Mouse (Mus musculus): ENCODE measurements around the gene Pam. TPM values are rescaled to one million over a fixed set of nuclear protein-coding genes. Genes with fewer than 3 reads are reported as not detected.

Gene Pam
- total and polyA plus RNA-seq, 3 experiments = not detected

DNA sequence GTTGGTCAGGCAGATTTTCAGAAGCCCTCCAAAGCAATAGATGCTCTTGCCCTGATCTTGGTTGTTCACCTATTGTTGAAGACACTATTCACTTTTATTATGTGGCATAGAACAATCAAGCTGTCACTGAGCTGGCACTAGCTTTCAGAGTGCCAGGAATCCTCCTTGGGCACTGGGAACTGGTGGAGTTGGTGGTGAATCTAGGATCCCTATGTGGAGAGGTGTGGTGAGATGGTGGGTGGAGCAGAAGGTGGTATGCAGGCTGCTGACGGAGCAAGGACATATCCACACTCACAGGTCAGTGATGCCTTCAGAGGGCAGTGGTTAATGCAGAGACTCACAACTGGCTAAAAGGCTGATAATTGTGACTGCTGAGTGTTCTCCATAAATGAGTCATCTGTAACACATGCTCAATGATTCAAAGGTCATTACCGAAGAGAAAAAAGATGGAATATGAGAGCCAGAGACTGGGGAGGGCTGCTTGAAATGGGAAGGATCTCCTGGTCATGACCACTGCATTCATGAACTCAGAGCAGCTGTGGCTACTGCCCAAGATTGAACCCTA is 221.9 kb downstream of the Pam start:
- no peak overlapping the region for H3K27ac ChIP-seq (ENCODE audit: control insufficient read depth, low read depth, low read length)
- no peak overlapping the region for H3K9ac ChIP-seq (ENCODE audit: control insufficient read depth, low read depth, low read length, poor library complexity, severe bottlenecking)
- no peak overlapping the region for H3K4me3 ChIP-seq (ENCODE audit: control insufficient read depth in 1 of 2, insufficient read depth in 1 of 2, low read depth in 2 of 2, low read length in 2 of 2)
- H3K36me3 ChIP-seq (ENCODE audit: control insufficient read depth in 1 of 2, insufficient read depth in 2 of 2, low read length in 2 of 2) = no peaks in the 10 kb centered on the region
- DNase-seq (ENCODE audit: low read depth, low spot score) = no peak
- TF ChIP-seq E2F4 (IDR thresholded peaks at IDR 0.05; ENCODE audit: borderline replicate concordance, low read depth, low read length) = no peak
- TF ChIP-seq MAZ (IDR thresholded peaks at IDR 0.05; ENCODE audit: low read depth, low read length) = no peak
- TF ChIP-seq BHLHE40 (IDR thresholded peaks at IDR 0.05; ENCODE audit: borderline replicate concordance, low read depth, low read length) = no peak
- TF ChIP-seq GABPA (IDR thresholded peaks at IDR 0.05; ENCODE audit: low read depth, low read length) = no peak
- no peak for TF ChIP-seq RAD21 (IDR thresholded peaks at IDR 0.05; ENCODE audit: low read depth, low read length)
- TF ChIP-seq POLR2A (IDR thresholded peaks at IDR 0.05; ENCODE audit: control insufficient read depth in 1 of 2, insufficient read depth in 1 of 2, low read depth in 1 of 2, low read length in 2 of 2, poor library complexity in 1 of 2) = no peak
- no peak for TF ChIP-seq RCOR1 (IDR thresholded peaks at IDR 0.05; ENCODE audit: low read depth, low read length)
- TF ChIP-seq ETS1 (IDR thresholded peaks at IDR 0.05; ENCODE audit: low read depth, low read length) = no peak
- no peak for TF ChIP-seq CHD2 (IDR thresholded peaks at IDR 0.05; ENCODE audit: low read length)
- TF ChIP-seq NELFE (IDR thresholded peaks at IDR 0.05; ENCODE audit: low read depth, low read length) = no peak
- TF ChIP-seq TBP (IDR thresholded peaks at IDR 0.05; ENCODE audit: low read depth, low read length) = no peak
- no peak for TF ChIP-seq MYB (IDR thresholded peaks at IDR 0.05; ENCODE audit: low read depth, low read length)
- no peak for TF ChIP-seq ZNF384 (IDR thresholded peaks at IDR 0.05; ENCODE audit: low read depth, low read length)
- TF ChIP-seq SIN3A (IDR thresholded peaks at IDR 0.05; ENCODE audit: low read length) = no peak
- no peak for TF ChIP-seq ZC3H11A (IDR thresholded peaks at IDR 0.05; ENCODE audit: low read depth, low read length)
- TF ChIP-seq ZMIZ1 (IDR thresholded peaks at IDR 0.05; ENCODE audit: low read depth, low read length) = no peak
- no peak for TF ChIP-seq MEF2A (IDR thresholded peaks at IDR 0.05; ENCODE audit: extremely low read depth, insufficient replicate concordance, low read depth, low read length, poor library complexity, severe bottlenecking)
- no peak for TF ChIP-seq USF1 (IDR thresholded peaks at IDR 0.05; ENCODE audit: low read depth, low read length)
- TF ChIP-seq MAFK (IDR thresholded peaks at IDR 0.05; ENCODE audit: borderline replicate concordance, low read depth, low read length) = no peak
- no peaks in the 10 kb centered on the region for H3K79me2 ChIP-seq (ENCODE audit: control insufficient read depth, insufficient read depth, low read length, poor library complexity)
- no peaks in the 10 kb centered on the region for H3K9me3 ChIP-seq (replicated peaks; ENCODE audit: insufficient read depth, low read length)
- no peaks in the 10 kb centered on the region for H3K4me1 ChIP-seq (ENCODE audit: control insufficient read depth in 1 of 2, insufficient read depth in 2 of 2, low read length in 2 of 2)
- H3K27me3 ChIP-seq (ENCODE audit: control insufficient read depth in 1 of 2, insufficient read depth in 2 of 2, low read length in 2 of 2) = no peaks in the 10 kb centered on the region

DNA sequence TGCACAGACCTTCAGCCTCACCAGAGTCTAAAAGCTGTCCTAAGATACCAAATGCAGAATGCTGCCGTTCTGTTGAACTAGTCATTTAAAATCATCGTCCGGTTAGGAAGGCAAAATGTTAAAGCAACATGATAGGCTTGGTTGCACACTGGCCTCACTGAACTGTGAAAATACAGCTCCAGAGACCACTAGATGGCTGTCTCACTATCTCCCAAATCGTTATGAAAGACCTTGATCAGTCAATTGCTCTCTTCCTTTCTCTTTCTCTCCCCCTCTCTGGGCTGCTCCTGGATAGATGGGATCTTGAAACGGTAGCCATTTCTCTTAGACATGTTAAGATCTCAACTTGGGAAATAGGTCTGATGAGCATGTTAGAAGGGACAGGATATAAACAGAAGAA is 223.0 kb downstream of the Pam start:
- H3K9ac ChIP-seq (ENCODE audit: control insufficient read depth, low read depth, low read length, poor library complexity, severe bottlenecking) = no peak overlapping the region
- no peak overlapping the region for H3K27ac ChIP-seq (ENCODE audit: control insufficient read depth, low read depth, low read length)
- H3K4me3 ChIP-seq (ENCODE audit: control insufficient read depth in 1 of 2, insufficient read depth in 1 of 2, low read depth in 2 of 2, low read length in 2 of 2) = no peak overlapping the region
- DNase-seq (ENCODE audit: low read depth, low spot score) = no peak
- H3K4me1 ChIP-seq (ENCODE audit: control insufficient read depth in 1 of 2, insufficient read depth in 2 of 2, low read length in 2 of 2) = no peaks in the 10 kb centered on the region
- no peaks in the 10 kb centered on the region for H3K36me3 ChIP-seq (ENCODE audit: control insufficient read depth in 1 of 2, insufficient read depth in 2 of 2, low read length in 2 of 2)
- no peaks in the 10 kb centered on the region for H3K27me3 ChIP-seq (ENCODE audit: control insufficient read depth in 1 of 2, insufficient read depth in 2 of 2, low read length in 2 of 2)
- no peaks in the 10 kb centered on the region for H3K9me3 ChIP-seq (replicated peaks; ENCODE audit: insufficient read depth, low read length)
- TF ChIP-seq SIN3A (IDR thresholded peaks at IDR 0.05; ENCODE audit: low read length) = no peak
- no peak for TF ChIP-seq TBP (IDR thresholded peaks at IDR 0.05; ENCODE audit: low read depth, low read length)
- no peak for TF ChIP-seq USF1 (IDR thresholded peaks at IDR 0.05; ENCODE audit: low read depth, low read length)
- TF ChIP-seq JUND (IDR thresholded peaks at IDR 0.05; ENCODE audit: low read depth, low read length) = no peak
- no peak for TF ChIP-seq CTCF (IDR thresholded peaks at IDR 0.05 in 2 of 3, conservative IDR thresholded peaks at IDR 0.05 in 1 of 3; ENCODE audit: control insufficient read depth in 1 of 3, insufficient read depth in 1 of 3, low read depth in 2 of 3, low read length in 3 of 3, poor library complexity in 1 of 3, severe bottlenecking in 1 of 3)
- no peak for TF ChIP-seq TCF12 (IDR thresholded peaks at IDR 0.05; ENCODE audit: low read depth, low read length)
- no peak for TF ChIP-seq ELF1 (IDR thresholded peaks at IDR 0.05; ENCODE audit: low read depth, low read length)
- TF ChIP-seq ZMIZ1 (IDR thresholded peaks at IDR 0.05; ENCODE audit: low read depth, low read length) = no peak
- no peak for TF ChIP-seq TAL1 (IDR thresholded peaks at IDR 0.05; ENCODE audit: low read length)
- no peak for TF ChIP-seq ZNF384 (IDR thresholded peaks at IDR 0.05; ENCODE audit: low read depth, low read length)
- no peak for TF ChIP-seq RCOR1 (IDR thresholded peaks at IDR 0.05; ENCODE audit: low read depth, low read length)
- no peak for TF ChIP-seq USF2 (IDR thresholded peaks at IDR 0.05; ENCODE audit: borderline replicate concordance in 1 of 2, insufficient read depth in 1 of 2, low read depth in 1 of 2, low read length in 2 of 2)
- no peak for TF ChIP-seq MAX (IDR thresholded peaks at IDR 0.05; ENCODE audit: low read length)
- TF ChIP-seq MXI1 (IDR thresholded peaks at IDR 0.05; ENCODE audit: low read depth, low read length) = no peak
- no peak for TF ChIP-seq HCFC1 (IDR thresholded peaks at IDR 0.05; ENCODE audit: low read depth, low read length)
- TF ChIP-seq E2F4 (IDR thresholded peaks at IDR 0.05; ENCODE audit: borderline replicate concordance, low read depth, low read length) = no peak
- no peak for TF ChIP-seq MYB (IDR thresholded peaks at IDR 0.05; ENCODE audit: low read depth, low read length)
- no peak for TF ChIP-seq MAZ (IDR thresholded peaks at IDR 0.05; ENCODE audit: low read depth, low read length)
- no peak for TF ChIP-seq MAFK (IDR thresholded peaks at IDR 0.05; ENCODE audit: borderline replicate concordance, low read depth, low read length)
- no peak for TF ChIP-seq RAD21 (IDR thresholded peaks at IDR 0.05; ENCODE audit: low read depth, low read length)
- no peaks in the 10 kb centered on the region for H3K79me2 ChIP-seq (ENCODE audit: control insufficient read depth, insufficient read depth, low read length, poor library complexity)
